Mouse (Mus musculus): ENCODE results near the gene Ankrd54. TPM values are rescaled to one million over a fixed set of nuclear protein-coding genes. Genes with fewer than 3 reads are reported as not detected.
A peak's percentile ranks its signal among the peaks of the same experiment; 100 is the strongest.

The Ankrd54 gene
- polyA plus RNA-seq, 1 experiment from 2014 or later = 60.3 TPM

- no peaks in the 10 kb centered on the region for H3K27me3 ChIP-seq
- H3K9ac ChIP-seq = no peak overlapping the region
- no peak overlapping the region for H3K27ac ChIP-seq
- 54% methylated on average over 4 of the region's 4 CpGs for WGBS
- no peaks in the 10 kb centered on the region for H3K9me3 ChIP-seq (replicated peaks)
- no peak for ATAC-seq (ENCODE audit: low FRiP score)
- peaks cover 17% of the 10 kb centered on the region for H3K36me3 ChIP-seq
- no peak overlapping the region for H3K4me3 ChIP-seq
- H3K4me1 ChIP-seq = peaks cover 8% of the 10 kb centered on the region; the same call in 1 of the 2 replicates
- H3K4me2 ChIP-seq (replicated peaks) = no peak overlapping the region
Observed at GRCm38 (mm10) chr15:79099456-79099855, 36.8 kb upstream of the Ankrd54 start.

GRCm38 (mm10) chr15:79098868-79099267, 36.2 kb upstream of the Ankrd54 start:
- no peaks in the 10 kb centered on the region for H3K27me3 ChIP-seq
- H3K4me2 ChIP-seq (replicated peaks) = no peak overlapping the region
- ATAC-seq (ENCODE audit: low FRiP score) = no peak
- H3K9me3 ChIP-seq (replicated peaks) = no peaks in the 10 kb centered on the region
- H3K36me3 ChIP-seq = peaks cover 23% of the 10 kb centered on the region
- H3K4me3 ChIP-seq = no peak overlapping the region
- 57% methylated on average over 7 of the region's 7 CpGs for WGBS
- H3K4me1 ChIP-seq = peaks cover 8% of the 10 kb centered on the region; the same call in 1 of the 2 replicates
- no peak overlapping the region for H3K27ac ChIP-seq
- no peak overlapping the region for H3K9ac ChIP-seq

- Histone ChIP-seq H3K27ac (no peak overlapping the region), H3K9ac (no peak overlapping the region)
- 64% methylated on average over 5 of the region's 5 CpGs for WGBS
Observed at GRCm38 (mm10) chr15:79098220-79098619, 35.5 kb upstream of the Ankrd54 start.

GRCm38 (mm10) chr15:79097611-79098025, 34.9 kb upstream of the Ankrd54 start:
- Histone ChIP-seq H3K36me3 (peaks cover 36% of the 10 kb centered on the region), H3K4me3 (no peak overlapping the region), H3K9me3 (replicated peaks) (no peaks in the 10 kb centered on the region), H3K27me3 (no peaks in the 10 kb centered on the region), H3K9ac (no peak overlapping the region), H3K4me2 (replicated peaks) (no peak overlapping the region), H3K27ac (peak overlapping the region; percentile 23; the same call in 1 of the 2 replicates), H3K4me1 (peaks cover 8% of the 10 kb centered on the region; the same call in 1 of the 2 replicates)
- no peak for ATAC-seq (ENCODE audit: low FRiP score)
- whole genome bisulfite sequencing = 52% methylated on average over 6 of the region's 6 CpGs

More at GRCm38 (mm10) chr15:79098220-79098619, 35.5 kb upstream of the Ankrd54 start:
- H3K4me2 ChIP-seq (replicated peaks) = no peak overlapping the region
- H3K9me3 ChIP-seq (replicated peaks) = no peaks in the 10 kb centered on the region
- peaks cover 8% of the 10 kb centered on the region; the same call in 1 of the 2 replicates for H3K4me1 ChIP-seq
- no peak for ATAC-seq (ENCODE audit: low FRiP score)
- peaks cover 30% of the 10 kb centered on the region for H3K36me3 ChIP-seq
- no peak overlapping the region for H3K4me3 ChIP-seq
- no peaks in the 10 kb centered on the region for H3K27me3 ChIP-seq

- H3K9ac ChIP-seq = no peak overlapping the region
- no peak for ATAC-seq (ENCODE audit: low FRiP score)
- H3K36me3 ChIP-seq = peaks cover 41% of the 10 kb centered on the region
- no peaks in the 10 kb centered on the region for H3K27me3 ChIP-seq
- no peaks in the 10 kb centered on the region for H3K9me3 ChIP-seq (replicated peaks)
- H3K4me2 ChIP-seq (replicated peaks) = no peak overlapping the region
- H3K4me3 ChIP-seq = no peak overlapping the region
- H3K4me1 ChIP-seq = peaks cover 8% of the 10 kb centered on the region; the same call in 1 of the 2 replicates
- H3K27ac ChIP-seq = 0 out of 2 replicates have a peak overlapping the region, but pooled peaks have one; percentile 23
- WGBS = 46% methylated on average over 2 of the region's 2 CpGs
Observed at GRCm38 (mm10) chr15:79097135-79097534, 34.4 kb upstream of the Ankrd54 start.

GRCm38 (mm10) chr15:79096556-79096955, 33.9 kb upstream of the Ankrd54 start:
- no peak for ATAC-seq (ENCODE audit: low FRiP score)
- Histone ChIP-seq H3K36me3 (peaks cover 46% of the 10 kb centered on the region), H3K4me1 (peaks cover 7% of the 10 kb centered on the region; the same call in 1 of the 2 replicates), H3K4me2 (replicated peaks) (no peak overlapping the region), H3K9ac (no peak overlapping the region), H3K27me3 (no peaks in the 10 kb centered on the region), H3K27ac (no peak overlapping the region), H3K4me3 (no peak overlapping the region), H3K9me3 (replicated peaks) (no peaks in the 10 kb centered on the region)
- 61% methylated on average over 3 of the region's 3 CpGs for WGBS

GRCm38 (mm10) chr15:79095483-79095882, 32.8 kb upstream of the Ankrd54 start:
- Histone ChIP-seq H3K9me3 (replicated peaks) (no peaks in the 10 kb centered on the region), H3K27me3 (no peaks in the 10 kb centered on the region), H3K4me3 (no peak overlapping the region), H3K4me2 (replicated peaks) (no peak overlapping the region), H3K27ac (no peak overlapping the region), H3K4me1 (0 out of 2 replicates have a peak, but pooled peaks cover 5% of the 10 kb centered on the region), H3K9ac (no peak overlapping the region), H3K36me3 (peaks cover 56% of the 10 kb centered on the region)
- WGBS = 94% methylated on average over 5 of the region's 5 CpGs
- ATAC-seq (ENCODE audit: low FRiP score) = no peak

GRCm38 (mm10) chr15:79093083-79093839, 30.6 kb upstream of the Ankrd54 start:
- no peak overlapping the region for H3K27ac ChIP-seq
- no peak overlapping the region for H3K4me2 ChIP-seq (replicated peaks)
- no peak overlapping the region for H3K9ac ChIP-seq
- H3K4me1 ChIP-seq = 0 out of 2 replicates have a peak, but pooled peaks cover 5% of the 10 kb centered on the region
- H3K9me3 ChIP-seq (replicated peaks) = no peaks in the 10 kb centered on the region
- peaks cover 78% of the 10 kb centered on the region for H3K36me3 ChIP-seq
- H3K27me3 ChIP-seq = no peaks in the 10 kb centered on the region
- ATAC-seq (ENCODE audit: low FRiP score) = no peak
- whole genome bisulfite sequencing = 82% methylated on average over 7 of the region's 7 CpGs
- H3K4me3 ChIP-seq = no peak overlapping the region

- Histone ChIP-seq H3K27ac (no peak overlapping the region), H3K4me3 (no peak overlapping the region), H3K27me3 (no peaks in the 10 kb centered on the region), H3K4me2 (replicated peaks) (no peak overlapping the region), H3K36me3 (peaks cover 85% of the 10 kb centered on the region), H3K4me1 (0 out of 2 replicates have a peak, but pooled peaks cover 3% of the 10 kb centered on the region), H3K9ac (no peak overlapping the region), H3K9me3 (replicated peaks) (no peaks in the 10 kb centered on the region)
- ATAC-seq (ENCODE audit: low FRiP score) = no peak
- 92% methylated on average over 6 of the region's 6 CpGs for WGBS
Observed at GRCm38 (mm10) chr15:79092284-79092683, 29.6 kb upstream of the Ankrd54 start.

GRCm38 (mm10) chr15:79079567-79079966, 16.9 kb upstream of the Ankrd54 start:
- no peak overlapping the region for H3K4me2 ChIP-seq (replicated peaks)
- peaks cover 81% of the 10 kb centered on the region for H3K36me3 ChIP-seq
- no peaks in the 10 kb centered on the region for H3K27me3 ChIP-seq
- ATAC-seq (ENCODE audit: low FRiP score) = no peak
- WGBS = 98% methylated on average over 7 of the region's 7 CpGs
- no peak overlapping the region for H3K4me3 ChIP-seq
- peaks cover 9% of the 10 kb centered on the region for H3K4me1 ChIP-seq
- H3K9ac ChIP-seq = no peak overlapping the region
- no peaks in the 10 kb centered on the region for H3K9me3 ChIP-seq (replicated peaks)
- H3K27ac ChIP-seq = no peak overlapping the region

- Histone ChIP-seq H3K4me2 (replicated peaks) (peak overlapping the region; percentile 94), H3K9me3 (replicated peaks) (no peaks in the 10 kb centered on the region), H3K4me1 (peaks cover 10% of the 10 kb centered on the region), H3K36me3 (peaks cover 44% of the 10 kb centered on the region), H3K4me3 (peak overlapping the region; percentile 90), H3K27me3 (no peaks in the 10 kb centered on the region), H3K9ac (peak overlapping the region; percentile 90), H3K27ac (no peak overlapping the region)
- no peak for ATAC-seq (ENCODE audit: low FRiP score)
- whole genome bisulfite sequencing = 42% methylated on average over 15 of the region's 15 CpGs
Observed at GRCm38 (mm10) chr15:79075658-79076365, 13.1 kb upstream of the Ankrd54 start.

- H3K9me3 ChIP-seq (replicated peaks) = no peaks in the 10 kb centered on the region
- peak within 1 kb of the TSS; percentile 90 for H3K9ac ChIP-seq
- H3K4me1 ChIP-seq = peaks cover 10% of the 10 kb centered on the region
- under 1% methylated on average over 49 of the region's 49 CpGs for WGBS
- H3K27ac ChIP-seq = peak within 1 kb of the TSS; percentile 66
- no peaks in the 10 kb centered on the region for H3K27me3 ChIP-seq
- H3K36me3 ChIP-seq = peaks cover 38% of the 10 kb centered on the region
- peak within 1 kb of the TSS; percentile 90 for H3K4me3 ChIP-seq
- peak within 1 kb of the TSS; percentile 94 for H3K4me2 ChIP-seq (replicated peaks)
- ATAC-seq (ENCODE audit: low FRiP score) = peak; percentile 84; the same call in 1 of the 2 replicates
Observed at GRCm38 (mm10) chr15:79074913-79075532, 12.3 kb upstream of the Ankrd54 start, which contains the start of gene Eif3l. TSS of gene Eif3l (plus strand) at chr15:79075179.
